Mouse (Mus musculus) bone marrow macrophage, adult 2 months (primary cell): ENCODE data around the gene Pmvk. TPM values are rescaled to one million over a fixed set of nuclear protein-coding genes. Genes with fewer than 3 reads are reported as not detected.
A peak's percentile ranks its signal among the peaks of the same experiment; 100 is the strongest.

Source experiments
- H3K27ac ChIP-seq: 2 replicates; pipeline ENCODE4 v1.5.1; 2012; ENCODE audit warnings: low read depth, low read length; ENCODE audit not compliant: insufficient read depth
- H3K4me1 ChIP-seq: 2 replicates; pipeline ENCODE4 v1.6.1; 2012; ENCODE audit warnings: low read length; ENCODE audit not compliant: control insufficient read depth, insufficient read depth
- H3K4me3 ChIP-seq: 2 replicates; pipeline ENCODE4 v1.5.1; 2012; ENCODE audit warnings: mild to moderate bottlenecking, low read length, moderate library complexity; ENCODE audit not compliant: insufficient read depth
- CTCF ChIP-seq: IDR thresholded peaks from 2 replicates; pipeline ENCODE4 v1.5.1; 2012; ENCODE audit warnings: low read depth, mild to moderate bottlenecking, low read length, moderate library complexity
- POLR2A ChIP-seq: IDR thresholded peaks from 2 replicates; pipeline ENCODE4 v1.6.1; 2012; ENCODE audit warnings: mild to moderate bottlenecking, low read depth, low read length, borderline replicate concordance
- polyA plus RNA-seq: library from polyadenylated mRNA; stranded (reverse); fragments of >200 nt; gene quantifications from 2 replicates; pipeline ENCODE4 v1.2.4, GENCODE M21; 2012; ENCODE audit not compliant: missing spikeins, insufficient read depth, insufficient read length

Pmvk gene
- polyA plus RNA-seq, 1 experiment: 25.9 TPM

GRCm38 (mm10) chr3:89501486-89501885 lies 47.1 kb downstream of the Pmvk start:
- no peak overlapping the region for H3K27ac ChIP-seq
- H3K4me1 ChIP-seq: no peaks in the 10 kb centered on the region
- H3K4me3 ChIP-seq: no peak overlapping the region
- TF ChIP-seq POLR2A (no peak), CTCF (no peak; the same call in 1 of the 2 replicates)

DNA sequence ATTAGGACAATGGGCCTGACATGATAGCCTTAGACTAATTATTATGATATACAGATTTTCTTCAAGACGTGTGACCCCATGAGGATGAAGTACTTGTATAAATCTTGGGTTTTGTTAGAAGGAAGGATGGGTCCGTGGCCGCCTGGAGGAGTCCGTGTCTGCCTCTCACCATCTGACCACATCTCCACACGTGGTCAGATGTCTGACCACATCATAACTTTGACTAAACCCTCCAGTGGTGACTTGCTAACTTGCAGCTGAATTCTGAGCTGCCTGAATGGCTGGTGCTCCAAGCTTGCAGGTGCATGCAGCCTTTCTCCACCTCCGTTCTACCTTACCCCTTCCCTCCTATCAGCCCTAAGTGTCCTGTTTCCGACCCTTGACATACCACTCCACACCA lies 48.2 kb downstream of the Pmvk start:
- Histone ChIP-seq H3K27ac (no peak overlapping the region), H3K4me3 (no peak overlapping the region), H3K4me1 (no peaks in the 10 kb centered on the region)
- TF ChIP-seq CTCF (no peak), POLR2A (no peak)

DNA sequence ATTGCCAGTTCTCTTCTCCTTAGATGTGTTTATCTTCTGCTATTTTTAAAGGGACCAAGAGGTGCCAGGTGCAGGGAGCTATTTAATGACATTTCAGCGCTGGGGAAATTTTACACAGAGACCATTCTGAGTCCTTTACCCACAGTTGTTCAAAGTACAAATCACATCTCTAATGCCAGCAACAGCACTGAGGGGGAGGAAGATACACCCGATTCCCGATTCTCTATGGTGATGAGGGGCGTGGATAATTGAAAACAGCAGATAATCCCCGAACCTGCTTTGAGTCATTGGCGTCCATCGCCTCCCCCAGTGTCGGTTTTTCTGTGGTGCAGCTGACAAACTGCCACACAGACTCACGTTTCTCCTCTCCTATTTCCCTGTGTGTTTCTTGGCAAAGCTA lies 53.7 kb downstream of the Pmvk start:
- Histone ChIP-seq H3K27ac (no peak overlapping the region), H3K4me1 (no peaks in the 10 kb centered on the region), H3K4me3 (no peak overlapping the region)
- TF ChIP-seq POLR2A (no peak), CTCF (no peak)

GRCm38 (mm10) chr3:89510979-89511378 lies 56.6 kb downstream of the Pmvk start:
- peaks cover 7% of the 10 kb centered on the region for H3K4me1 ChIP-seq
- H3K27ac ChIP-seq: no peak overlapping the region
- peak; percentile 39; the same call in 1 of the 2 replicates for TF ChIP-seq CTCF
- TF ChIP-seq POLR2A: no peak
- no peak overlapping the region for H3K4me3 ChIP-seq

GRCm38 (mm10) chr3:89511400-89511799 lies 57.1 kb downstream of the Pmvk start:
- Histone ChIP-seq H3K4me1 (peaks cover 7% of the 10 kb centered on the region), H3K27ac (no peak overlapping the region), H3K4me3 (no peak overlapping the region)
- TF ChIP-seq CTCF: no peak

- H3K27ac ChIP-seq: no peak overlapping the region
- TF ChIP-seq CTCF: peak; percentile 83
- no peak for TF ChIP-seq POLR2A
- H3K4me1 ChIP-seq: peaks cover 7% of the 10 kb centered on the region
- H3K4me3 ChIP-seq: no peak overlapping the region
Observed at GRCm38 (mm10) chr3:89512225-89512624, 57.9 kb downstream of the Pmvk start.

- peaks cover 11% of the 10 kb centered on the region for H3K4me1 ChIP-seq
- TF ChIP-seq POLR2A (no peak), CTCF (no peak)
- no peak overlapping the region for H3K4me3 ChIP-seq
- H3K27ac ChIP-seq: peak overlapping the region; percentile 45
Observed at GRCm38 (mm10) chr3:89515444-89515843, 61.1 kb downstream of the Pmvk start.

- Histone ChIP-seq H3K27ac (no peak overlapping the region), H3K4me3 (no peak overlapping the region), H3K4me1 (peaks cover 11% of the 10 kb centered on the region)
- no peak for TF ChIP-seq CTCF
- no peak for TF ChIP-seq POLR2A
Observed at GRCm38 (mm10) chr3:89516321-89516720, 62.0 kb downstream of the Pmvk start.

Other genes starting within 250 kb of the Pmvk start
- gene Thbs3, start 239.4 kb upstream of the Pmvk start, polyA plus RNA-seq: 1.1 TPM in 1 of 2 replicates, not detected in the other
- gene Mtx1, start 227.5 kb upstream of the Pmvk start, polyA plus RNA-seq: 66.1 and 66.8 TPM in 2 replicates
- gene Muc1, start 225.5 kb upstream of the Pmvk start, polyA plus RNA-seq: 0.47 TPM in 1 of 2 replicates, not detected in the other
- gene Krtcap2, start 208.6 kb upstream of the Pmvk start, polyA plus RNA-seq: 94.1 and 97.0 TPM in 2 replicates
- 0.34 and 0.84 TPM in 2 replicates for gene Trim46, start 208.2 kb upstream of the Pmvk start, polyA plus RNA-seq
- gene Dpm3, start 195.2 kb upstream of the Pmvk start, polyA plus RNA-seq: 62.0 and 66.3 TPM in 2 replicates
- gene Slc50a1, start 184.0 kb upstream of the Pmvk start, polyA plus RNA-seq: 42.7 and 55.2 TPM in 2 replicates
- gene Efna1, start 173.4 kb upstream of the Pmvk start, polyA plus RNA-seq: 0.96 TPM in 1 of 2 replicates, not detected in the other
- gene Efna3, start 131.6 kb upstream of the Pmvk start, polyA plus RNA-seq: not detected in 2 replicates
- not detected in 2 replicates for gene Efna4, start 116.5 kb upstream of the Pmvk start, polyA plus RNA-seq
- gene Adam15, start 104.5 kb upstream of the Pmvk start, polyA plus RNA-seq: 315 and 328 TPM in 2 replicates
- not detected in 2 replicates for gene Dcst2, start 92.6 kb upstream of the Pmvk start, polyA plus RNA-seq
- gene Dcst1, start 89.3 kb upstream of the Pmvk start, polyA plus RNA-seq: not detected in 2 replicates
- 66.0 and 75.2 TPM in 2 replicates for gene Zbtb7b, start 59.8 kb upstream of the Pmvk start, polyA plus RNA-seq
- not detected in 2 replicates for gene Lenep, start 51.7 kb upstream of the Pmvk start, polyA plus RNA-seq
- 17.7 and 20.5 TPM in 2 replicates for gene Flad1, start 42.7 kb upstream of the Pmvk start, polyA plus RNA-seq
- 46.6 and 55.2 TPM in 2 replicates for gene Cks1b, start 36.2 kb upstream of the Pmvk start, polyA plus RNA-seq
- gene Shc1, start 36.1 kb upstream of the Pmvk start, polyA plus RNA-seq: 56.0 and 56.8 TPM in 2 replicates
- 25.3 and 28.0 TPM in 2 replicates for gene Pygo2, start 24.3 kb upstream of the Pmvk start, polyA plus RNA-seq
- gene Pbxip1, start 17.8 kb upstream of the Pmvk start, polyA plus RNA-seq: 14.1 and 17.3 TPM in 2 replicates
- gene Kcnn3, start 65.6 kb downstream of the Pmvk start, polyA plus RNA-seq: not detected in 2 replicates